Mouse (Mus musculus): Measurements from ENCODE around the gene Ms4a5.
"Not testable (repeated sequence)": the region's sequence is repeated elsewhere in the genome, so short reads cannot be mapped to it uniquely, and the experiment has no call there.

The Ms4a5 gene

GRCm38 (mm10) chr19:11283773-11284172 is at the start of gene Ms4a5:
TSS of gene Ms4a5 (minus strand) at chr19:11283873.
- DNase-seq (ENCODE audit: low spot score) = no peak

DNA sequence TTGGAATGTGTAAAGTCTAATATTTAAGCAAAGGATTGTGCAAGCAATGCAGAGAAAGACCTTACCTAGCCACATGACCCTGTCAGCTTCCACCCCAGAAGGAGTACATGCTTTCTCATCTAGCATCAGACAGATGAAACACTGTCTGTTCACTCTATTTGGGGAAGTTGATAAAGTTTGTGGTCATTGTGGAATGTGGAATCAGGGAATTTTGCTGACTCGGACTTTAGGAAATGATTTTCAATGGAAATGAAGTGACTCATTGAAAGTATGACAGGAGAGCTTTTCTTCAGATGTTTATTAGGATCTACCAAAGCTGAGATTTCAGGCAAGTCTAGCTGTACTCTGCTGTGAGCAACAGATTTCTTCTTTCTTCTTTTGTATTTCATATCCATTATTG is 37.5 kb upstream of the Ms4a5 start:
- DNase-seq (ENCODE audit: low spot score) = no peak

DNA sequence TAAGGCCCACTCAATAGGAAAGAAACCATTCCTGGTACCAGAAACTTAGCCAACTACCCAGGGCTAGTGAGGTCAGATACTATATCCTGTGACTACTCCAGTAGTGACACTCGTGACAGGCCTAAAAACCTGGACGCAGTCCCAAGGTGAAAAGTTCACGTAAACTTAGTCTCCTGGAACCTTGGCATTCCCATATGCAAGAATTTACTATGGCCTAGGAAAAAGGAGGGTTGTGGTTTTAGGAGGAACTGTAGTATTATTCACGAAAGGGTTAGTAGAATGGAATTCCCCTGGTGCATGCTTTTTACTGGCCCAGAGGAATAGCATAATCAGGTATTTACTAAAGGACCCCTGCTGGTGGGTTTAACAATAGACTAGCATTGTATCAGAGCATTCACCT is 33.1 kb upstream of the Ms4a5 start:
- no peak for DNase-seq (ENCODE audit: low spot score)

- DNase-seq (ENCODE audit: low spot score) = no peak
Observed at GRCm38 (mm10) chr19:11314354-11314753, 30.7 kb upstream of the Ms4a5 start, which contains the start of gene Ms4a14. TSS of gene Ms4a14 (minus strand) at chr19:11314454.

- DNase-seq (ENCODE audit: low spot score) = no peak
Observed at GRCm38 (mm10) chr19:11308888-11309287, 25.2 kb upstream of the Ms4a5 start.

DNA sequence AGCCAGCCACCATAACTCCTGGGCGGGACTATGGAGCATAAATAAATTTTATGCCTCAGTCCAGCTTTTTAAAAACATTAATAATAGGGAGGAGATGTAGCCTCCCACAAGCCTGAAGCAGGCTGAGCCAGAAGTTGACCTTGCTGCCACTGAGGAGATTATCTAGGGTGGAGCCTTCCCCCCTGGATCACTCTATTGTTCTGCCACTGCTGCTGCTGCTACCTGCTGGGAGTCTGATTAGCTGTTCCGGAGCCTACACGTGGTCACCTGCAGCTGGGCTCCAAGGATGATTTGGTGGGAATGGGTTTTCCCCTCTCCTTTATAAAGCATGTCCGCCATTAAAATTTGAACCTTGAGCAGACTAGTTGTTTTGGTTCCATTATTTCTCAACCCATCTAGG is 15.9 kb upstream of the Ms4a5 start:
- not testable (repeated sequence) for DNase-seq (ENCODE audit: low spot score)

- DNase-seq (ENCODE audit: low spot score) = no peak
Observed at GRCm38 (mm10) chr19:11298939-11299338, 15.3 kb upstream of the Ms4a5 start.

GRCm38 (mm10) chr19:11293616-11294015 is 9.9 kb upstream of the Ms4a5 start:
- DNase-seq (ENCODE audit: low spot score) = not testable (repeated sequence)

DNA sequence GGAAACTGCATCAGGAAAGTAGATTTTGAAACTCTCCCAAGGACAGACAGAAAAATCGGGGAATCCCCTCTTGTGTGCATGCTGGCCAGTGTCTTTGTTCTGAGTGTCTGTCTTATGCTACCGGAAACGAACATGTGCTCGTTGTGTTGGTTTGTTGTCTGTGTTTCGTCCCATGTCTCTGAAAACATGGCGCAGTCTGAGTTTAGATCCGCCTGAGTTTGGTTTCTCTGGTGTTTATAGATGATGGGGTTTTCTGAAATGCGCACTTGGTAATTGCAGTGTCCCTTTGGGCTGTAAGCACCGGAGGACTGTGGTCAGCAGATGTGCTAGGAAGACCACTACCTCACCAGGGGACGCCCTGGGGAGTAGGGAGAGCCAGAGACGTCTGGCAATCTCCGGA is 9.3 kb upstream of the Ms4a5 start:
- DNase-seq (ENCODE audit: low spot score) = no peak

DNA sequence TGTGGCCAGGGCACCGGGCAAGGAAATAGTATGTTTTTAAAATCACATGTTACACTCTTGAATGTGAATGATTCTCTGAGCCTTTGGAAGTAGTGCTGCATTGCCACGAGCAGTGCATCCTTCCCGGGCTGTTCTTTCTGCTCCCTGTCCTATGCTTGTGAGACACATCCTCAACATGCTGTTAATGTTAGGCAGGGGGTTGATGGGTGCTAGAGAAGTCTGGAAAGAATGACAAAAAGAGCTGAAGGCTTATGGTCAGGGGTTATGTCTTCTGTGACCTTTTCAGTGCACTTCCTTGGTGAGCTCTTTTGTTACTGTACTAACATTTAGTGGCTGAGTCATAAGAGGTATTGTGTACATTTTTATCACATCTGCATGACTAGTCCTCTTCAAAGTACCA is 3.5 kb downstream of the Ms4a5 start:
- no peak for DNase-seq (ENCODE audit: low spot score)

DNA sequence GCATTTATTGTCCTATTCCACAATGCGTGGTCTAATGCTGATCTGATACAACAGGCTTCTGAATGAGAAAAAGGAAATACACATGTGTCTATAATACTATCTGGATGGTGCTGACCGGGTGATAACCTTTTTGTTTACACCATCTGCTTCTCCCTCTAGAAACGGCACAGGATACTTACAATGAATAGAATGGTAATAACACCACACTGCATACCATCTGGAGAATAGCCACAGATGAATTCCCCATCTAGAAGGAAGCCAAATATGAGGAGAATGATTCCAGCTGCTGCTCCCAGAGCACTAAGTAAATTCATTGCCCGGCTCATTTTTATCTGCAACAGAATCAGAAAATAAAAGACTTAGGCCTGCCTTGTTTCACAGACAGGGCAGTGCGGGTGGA is 7.2 kb downstream of the Ms4a5 start:
- no peak for DNase-seq (ENCODE audit: low spot score)

DNA sequence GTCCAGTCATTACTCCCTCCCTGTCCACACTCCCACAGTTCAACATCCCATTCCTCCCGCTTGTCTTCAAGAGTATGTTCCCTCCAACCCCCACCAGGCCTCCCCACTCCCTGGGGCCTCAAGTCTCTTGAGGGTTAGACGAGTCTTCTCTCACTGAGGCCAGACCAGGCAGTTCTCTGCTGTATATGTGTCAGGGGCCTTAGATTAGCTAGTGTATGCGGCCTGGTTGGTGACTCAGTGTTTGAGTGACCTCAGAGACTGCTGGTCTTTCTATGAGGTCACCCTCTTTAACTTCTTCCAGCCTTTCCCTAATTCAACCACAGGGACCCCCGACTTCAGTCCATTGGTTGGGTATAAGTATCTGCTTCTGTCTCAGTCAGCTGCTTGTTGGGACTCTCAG is 16.7 kb downstream of the Ms4a5 start:
- no peak for DNase-seq (ENCODE audit: low spot score)

GRCm38 (mm10) chr19:11266052-11266845 is 17.4 kb downstream of the Ms4a5 start, which contains the start of gene Ms4a1:
TSS of gene Ms4a1 (minus strand) at chr19:11266241.
- no peak for DNase-seq (ENCODE audit: low spot score)

GRCm38 (mm10) chr19:11264602-11265185 is 19.0 kb downstream of the Ms4a5 start:
- DNase-seq (ENCODE audit: low spot score) = no peak

DNA sequence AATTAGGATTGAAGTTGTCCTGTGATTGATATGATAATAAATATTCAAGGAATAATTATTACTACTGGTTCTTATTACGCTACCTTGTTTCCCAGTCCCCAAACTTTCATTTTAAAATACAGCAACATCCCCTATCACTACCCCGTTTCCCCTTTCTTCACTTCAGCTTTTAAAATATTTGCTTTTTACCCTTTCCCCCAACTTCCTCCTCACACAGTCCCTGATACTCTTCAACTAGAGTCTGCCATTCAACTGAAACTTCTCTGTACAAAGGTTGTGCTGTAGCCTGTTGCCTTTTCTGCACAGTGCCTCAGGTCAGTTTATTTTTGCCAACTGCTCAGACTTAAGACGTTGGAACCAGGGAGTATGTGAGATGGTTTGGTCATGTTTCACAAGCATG is 20.1 kb downstream of the Ms4a5 start:
- DNase-seq (ENCODE audit: low spot score) = no peak

GRCm38 (mm10) chr19:11262932-11263331 is 20.7 kb downstream of the Ms4a5 start:
- DNase-seq (ENCODE audit: low spot score) = not testable (repeated sequence)

- DNase-seq (ENCODE audit: low spot score) = no peak
Observed at GRCm38 (mm10) chr19:11261522-11261921, 22.2 kb downstream of the Ms4a5 start.

DNA sequence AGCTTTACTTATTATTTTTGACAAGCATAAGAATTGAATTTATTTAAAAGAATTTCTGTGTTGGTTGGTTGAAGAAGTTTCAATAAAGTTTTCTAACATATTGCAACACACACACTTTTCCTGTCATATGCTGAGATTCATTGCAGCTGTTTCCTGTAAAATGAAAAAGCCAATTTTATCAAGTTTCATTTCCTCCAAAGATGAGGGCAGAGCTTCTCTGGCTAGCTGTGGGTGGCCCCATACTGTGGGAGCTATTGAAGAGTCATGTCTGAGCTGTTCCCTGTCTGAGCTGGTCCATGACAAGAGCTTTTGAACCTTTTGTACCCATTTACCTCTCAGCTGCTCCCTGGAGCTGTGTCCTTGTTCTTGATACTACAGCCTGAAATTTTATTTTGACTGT is 39.4 kb downstream of the Ms4a5 start:
- no peak for DNase-seq (ENCODE audit: low spot score)

GRCm38 (mm10) chr19:11242560-11242959 is 41.1 kb downstream of the Ms4a5 start:
- no peak for DNase-seq (ENCODE audit: low spot score)

- DNase-seq (ENCODE audit: low spot score) = no peak
Observed at GRCm38 (mm10) chr19:11235820-11236219, 47.9 kb downstream of the Ms4a5 start.

GRCm38 (mm10) chr19:11234921-11235735 is 48.5 kb downstream of the Ms4a5 start:
- DNase-seq (ENCODE audit: low spot score) = no peak

GRCm38 (mm10) chr19:11234244-11234643 is 49.4 kb downstream of the Ms4a5 start:
- DNase-seq (ENCODE audit: low spot score) = no peak

- DNase-seq (ENCODE audit: low spot score) = no peak
Observed at GRCm38 (mm10) chr19:11232348-11232747, 51.3 kb downstream of the Ms4a5 start, which contains the start of gene Ms4a12. TSS of gene Ms4a12 (minus strand) at chr19:11232448.
